Comparison of ENCODE assay signal across 23 mouse cellular contexts in the genomic region with DNA sequence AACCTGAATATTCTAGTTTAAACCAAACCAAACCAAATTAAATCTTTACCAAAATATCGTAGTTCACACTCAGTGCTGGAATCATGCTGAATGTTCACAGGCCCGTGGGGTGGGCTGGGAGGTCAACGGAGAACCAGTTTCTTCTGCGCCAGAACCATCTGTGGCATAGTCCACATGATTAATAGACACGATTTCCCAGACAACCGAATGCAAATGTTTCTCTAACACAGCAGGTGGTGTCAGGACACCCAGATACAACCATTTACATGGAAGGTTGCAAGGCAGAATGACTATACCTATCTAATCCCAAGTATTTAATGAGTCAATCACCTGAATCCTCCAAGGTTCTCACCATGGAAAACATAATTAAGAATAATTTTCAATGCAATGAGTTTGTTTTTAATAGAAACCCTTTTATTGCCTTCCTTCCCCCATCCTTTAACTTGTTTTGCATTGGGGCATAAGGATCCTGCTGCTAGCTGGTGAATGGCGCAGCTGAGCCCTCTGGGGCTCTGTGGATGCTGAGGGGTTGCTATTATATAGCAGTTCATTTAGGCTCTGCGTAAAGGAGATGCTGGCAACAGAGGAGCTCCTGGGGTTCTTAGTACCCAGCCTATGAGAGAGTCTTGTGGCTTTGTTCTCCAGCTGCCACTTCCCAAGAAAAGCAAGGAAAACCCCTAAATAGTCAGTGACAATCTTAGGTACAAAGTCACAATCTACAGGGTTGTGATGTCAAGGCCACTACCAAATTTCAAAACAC. TPM values are rescaled to one million over a fixed set of nuclear protein-coding genes. Genes with fewer than 3 reads are reported as not detected.
DNase-seq lines count a peak whose midpoint lies in the region; ATAC-seq and TF ChIP-seq lines count a peak whose summit lies in the region.
"Had no signal": no experiment of that assay in that cellular context is flagged by ENCODE, and none has a peak within 500 bp of the region (broad histone marks: within the 10 kb centered on the region; RNA-seq: fewer than 3 reads in every experiment).

No protein-coding gene starts in this region.

- peaks cover 35% of the 10 kb centered on the region for H3K4me1 ChIP-seq in midbrain, embryonic 12.5 days
- H3K4me1 ChIP-seq in midbrain, embryonic 16.5 days (ENCODE audit: control insufficient read depth, insufficient read depth, low read length), result peaks cover 17% of the 10 kb centered on the region
- H3K4me1 ChIP-seq in forebrain, embryonic 14.5 days (ENCODE audit: control insufficient read depth, insufficient read depth, low read length), result peaks cover 16% of the 10 kb centered on the region; the same call in 1 of the 2 replicates
- H3K4me1 ChIP-seq in hindbrain, embryonic 12.5 days, result peaks cover 33% of the 10 kb centered on the region
- peaks cover 5% of the 10 kb centered on the region; the same call in 1 of the 2 replicates for H3K4me1 ChIP-seq in midbrain, postnatal 0 days (ENCODE audit: insufficient read depth, low read length)

- no peak overlapping the region for H3K4me3 ChIP-seq in midbrain, embryonic 12.5 days
- H3K4me3 ChIP-seq in midbrain, embryonic 16.5 days (ENCODE audit: low read depth, low read length), result no peak overlapping the region
- H3K4me3 ChIP-seq in forebrain, embryonic 14.5 days (ENCODE audit: low read depth, low read length), result no peak overlapping the region
- H3K4me3 ChIP-seq in hindbrain, embryonic 12.5 days, result no peak overlapping the region
- no peak overlapping the region for H3K4me3 ChIP-seq in midbrain, postnatal 0 days (ENCODE audit: low read depth, low read length)
- H3K4me3 ChIP-seq: embryonic facial prominence, embryonic 10.5 days; heart, embryonic 10.5 days had no signal

- no peaks in the 10 kb centered on the region for H3K9me3 ChIP-seq in midbrain, embryonic 12.5 days
- H3K9me3 ChIP-seq in midbrain, embryonic 16.5 days (replicated peaks; ENCODE audit: control insufficient read depth, low read length, poor library complexity, severe bottlenecking), result no peaks in the 10 kb centered on the region
- H3K9me3 ChIP-seq in forebrain, embryonic 14.5 days (replicated peaks; ENCODE audit: control insufficient read depth, low read length), result no peaks in the 10 kb centered on the region
- no peaks in the 10 kb centered on the region for H3K9me3 ChIP-seq in hindbrain, embryonic 12.5 days (replicated peaks)
- no peaks in the 10 kb centered on the region for H3K9me3 ChIP-seq in midbrain, postnatal 0 days (ENCODE audit: low read length)
- H3K9me3 ChIP-seq: embryonic facial prominence, embryonic 10.5 days; heart, embryonic 10.5 days had no signal

- DNase-seq in forebrain, embryonic 14.5 days (ENCODE audit: low spot score), result peak; percentile 68
- peak; percentile 57 for DNase-seq in midbrain, postnatal 0 days (ENCODE audit: low spot score)
- no peak for DNase-seq in ovary, postnatal 10 days (ENCODE audit: low spot score)
- DNase-seq in urinary bladder, postnatal 10 days (ENCODE audit: low spot score), result no peak
- DNase-seq: gastrocnemius, postnatal 25 days; heart, postnatal 10 days; kidney, adult 9 months; kidney, postnatal 4 days; liver; lung, adult 18-20 months; lung, postnatal 36 days; right cerebral cortex, adult 18-20 months; spleen, adult 18-20 months; thymus, adult 2 months had no signal

- no peak overlapping the region for H3K9ac ChIP-seq in midbrain, embryonic 12.5 days (replicated peaks)
- no peak overlapping the region for H3K9ac ChIP-seq in midbrain, embryonic 16.5 days (ENCODE audit: low read depth, low read length)
- H3K9ac ChIP-seq in forebrain, embryonic 14.5 days (ENCODE audit: low read length), result no peak overlapping the region
- no peak overlapping the region for H3K9ac ChIP-seq in hindbrain, embryonic 12.5 days
- no peak overlapping the region for H3K9ac ChIP-seq in midbrain, postnatal 0 days (replicated peaks; ENCODE audit: low read length, poor library complexity, severe bottlenecking)

- H3K27me3 ChIP-seq in midbrain, embryonic 12.5 days, result no peaks in the 10 kb centered on the region
- no peaks in the 10 kb centered on the region for H3K27me3 ChIP-seq in midbrain, embryonic 16.5 days (ENCODE audit: control insufficient read depth, insufficient read depth, low read depth, low read length)
- H3K27me3 ChIP-seq in forebrain, embryonic 14.5 days (replicated peaks; ENCODE audit: control insufficient read depth, insufficient read depth, low read length), result no peaks in the 10 kb centered on the region
- H3K27me3 ChIP-seq in hindbrain, embryonic 12.5 days, result peaks cover 9% of the 10 kb centered on the region; the same call in 1 of the 2 replicates
- no peaks in the 10 kb centered on the region for H3K27me3 ChIP-seq in midbrain, postnatal 0 days (ENCODE audit: insufficient read depth, low read length)

- peak; percentile 24; the same call in 1 of the 2 replicates for ATAC-seq in midbrain, embryonic 12.5 days (ENCODE audit: low FRiP score, low read depth)
- ATAC-seq in midbrain, embryonic 16.5 days, result no peak
- no peak for ATAC-seq in forebrain, embryonic 14.5 days
- ATAC-seq in hindbrain, embryonic 12.5 days (ENCODE audit: low FRiP score), result peak; percentile 57
- ATAC-seq in midbrain, postnatal 0 days (ENCODE audit: low FRiP score), result no peak
- ATAC-seq: CD4-positive, CD25-positive, alpha-beta regulatory T cell, adult 4 months; inflammation-experienced regulatory T-cells, adult 6 months had no signal

- H3K36me3 ChIP-seq in midbrain, embryonic 12.5 days, result no peaks in the 10 kb centered on the region
- H3K36me3 ChIP-seq in midbrain, embryonic 16.5 days (ENCODE audit: control insufficient read depth, insufficient read depth, low read length), result no peaks in the 10 kb centered on the region
- no peaks in the 10 kb centered on the region for H3K36me3 ChIP-seq in forebrain, embryonic 14.5 days (ENCODE audit: control insufficient read depth, insufficient read depth, low read length)
- no peaks in the 10 kb centered on the region for H3K36me3 ChIP-seq in hindbrain, embryonic 12.5 days
- no peaks in the 10 kb centered on the region for H3K36me3 ChIP-seq in midbrain, postnatal 0 days (ENCODE audit: insufficient read depth, low read length)
- H3K36me3 ChIP-seq: embryonic facial prominence, embryonic 10.5 days; G1E; heart, embryonic 10.5 days had no signal

- no peak for TF ChIP-seq CTCF in midbrain, postnatal 0 days (IDR thresholded peaks at IDR 0.05)

- no peak overlapping the region for H3K4me2 ChIP-seq in midbrain, embryonic 12.5 days (replicated peaks)
- no peak overlapping the region for H3K4me2 ChIP-seq in midbrain, embryonic 16.5 days (ENCODE audit: low read length)
- H3K4me2 ChIP-seq in forebrain, embryonic 14.5 days (ENCODE audit: low read length), result no peak overlapping the region
- H3K4me2 ChIP-seq in hindbrain, embryonic 12.5 days (replicated peaks), result no peak overlapping the region
- H3K4me2 ChIP-seq in midbrain, postnatal 0 days (ENCODE audit: low read depth, low read length, poor library complexity, severe bottlenecking), result no peak overlapping the region

- peak overlapping the region; percentile 63 for H3K27ac ChIP-seq in midbrain, embryonic 12.5 days (replicated peaks)
- H3K27ac ChIP-seq in midbrain, embryonic 16.5 days (ENCODE audit: low read length), result no peak overlapping the region
- H3K27ac ChIP-seq in forebrain, embryonic 14.5 days (ENCODE audit: low read depth, low read length), result peak overlapping the region; percentile 4; the same call in 1 of the 2 replicates
- H3K27ac ChIP-seq in hindbrain, embryonic 12.5 days, result peak overlapping the region; percentile 8; the same call in 1 of the 2 replicates
- H3K27ac ChIP-seq in midbrain, postnatal 0 days (ENCODE audit: low read depth, low read length), result no peak overlapping the region
- H3K27ac ChIP-seq: embryonic facial prominence, embryonic 10.5 days; heart, embryonic 10.5 days had no signal

- 27% methylated on average over 8 of the region's 8 CpGs for WGBS in midbrain, embryonic 12.5 days
- WGBS in midbrain, embryonic 16.5 days, result 25% methylated on average over 8 of the region's 8 CpGs
- WGBS in forebrain, embryonic 14.5 days, result 24% methylated on average over 8 of the region's 8 CpGs
- 21% methylated on average over 8 of the region's 8 CpGs for WGBS in hindbrain, embryonic 12.5 days
- whole genome bisulfite sequencing in midbrain, postnatal 0 days, result 38% methylated on average over 8 of the region's 8 CpGs

RNA-seq across cellular contexts. Expression of gene Slc1a2, which starts 2.3 kb away (rescaled TPM):
- polyA plus RNA-seq in midbrain, embryonic 12.5 days (2016; fragmentation: Nextera tagmentation; extraction: Ambion mirVana), result 20.6 and 25.7 TPM in 2 replicates
- polyA plus RNA-seq in midbrain, embryonic 16.5 days (2015; fragmentation: Nextera tagmentation; extraction: Ambion mirVana), result 14.5 and 19.4 TPM in 2 replicates
- 11.5 and 12.0 TPM in 2 replicates for polyA plus RNA-seq in forebrain, embryonic 14.5 days (2014; fragmentation: Nextera tagmentation; extraction: Ambion mirVana)
- polyA plus RNA-seq in hindbrain, embryonic 12.5 days (2016; fragmentation: Nextera tagmentation; extraction: Ambion mirVana), result 15.3 and 17.4 TPM in 2 replicates
- total RNA-seq in midbrain, postnatal 0 days (2014; rRNA removed), result 97.1 and 102 TPM in 2 replicates
- 13.4 and 15.7 TPM in 2 replicates for polyA plus RNA-seq in midbrain, postnatal 0 days (2015; fragmentation: Nextera tagmentation; extraction: Ambion mirVana)
- total RNA-seq: neutrophil, adult 5-6 weeks had no signal
- polyA plus RNA-seq: G1E had no signal

Comparison
In these comparisons a context has a peak if more than half of its experiments do, and no peak if none do; other contexts are left out.
1. ATAC-seq: peak in midbrain, embryonic 12.5 days (single experiment) and hindbrain, embryonic 12.5 days (single experiment); none in midbrain, embryonic 16.5 days (single experiment), forebrain, embryonic 14.5 days (single experiment) and midbrain, postnatal 0 days (single experiment).
2. H3K27ac ChIP-seq: peak in midbrain, embryonic 12.5 days (single experiment), forebrain, embryonic 14.5 days (single experiment) and hindbrain, embryonic 12.5 days (single experiment); none in midbrain, embryonic 16.5 days (single experiment) and midbrain, postnatal 0 days (single experiment).
3. DNase-seq: peak in forebrain, embryonic 14.5 days (single experiment) and midbrain, postnatal 0 days (single experiment); none in ovary, postnatal 10 days (single experiment) and urinary bladder, postnatal 10 days (single experiment).